20 mouse cellular contexts compared by ENCODE assay signal in the genomic region with DNA sequence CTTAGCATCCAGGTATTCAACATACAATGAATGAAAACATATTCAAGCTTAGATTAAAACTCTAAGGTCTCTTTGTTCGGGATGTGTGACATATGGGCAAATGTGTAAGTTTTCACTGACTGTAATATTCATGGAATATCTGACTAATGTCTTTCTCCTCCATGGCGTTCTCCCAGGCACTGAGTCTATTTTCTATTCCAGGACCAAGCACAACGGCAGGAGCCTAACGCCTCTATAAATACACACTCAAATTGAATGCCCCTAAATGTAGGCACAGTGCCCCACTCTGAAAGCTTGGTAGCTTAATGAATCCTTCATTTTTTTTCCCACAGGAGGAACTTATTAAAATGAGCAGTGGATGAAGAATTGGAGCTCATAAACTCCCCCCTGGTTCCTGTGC. TPM values are rescaled to one million over a fixed set of nuclear protein-coding genes. Genes with fewer than 3 reads are reported as not detected.
DNase-seq lines count a peak whose midpoint lies in the region.
"Had no signal": no experiment of that assay in that cellular context is flagged by ENCODE, and none has a peak within 500 bp of the region (broad histone marks: within the 10 kb centered on the region; RNA-seq: fewer than 3 reads in every experiment).

No protein-coding gene starts in this region.

- peak; percentile 38 to 53 for DNase-seq in frontal cortex, adult 2 months (ENCODE audit: extremely low spot score in 1 of 2, low spot score in 1 of 2)
- DNase-seq in frontal cortex, postnatal 14 days (ENCODE audit: low spot score in 2 of 2) = no peak
- peak; percentile 18 to 24 for DNase-seq in left cerebral cortex, adult 18-20 months (ENCODE audit: low spot score in 2 of 2)
- DNase-seq in left cerebral cortex, adult 11 months (ENCODE audit: low spot score) = no peak
- peak; percentile 32 to 33 for DNase-seq in right cerebral cortex, adult 2 months (ENCODE audit: low spot score in 2 of 2)
- no peak for DNase-seq in right cerebral cortex, postnatal 4 days
- peak; percentile 78 for DNase-seq in telencephalon, adult 2 months (ENCODE audit: low read depth, low spot score)
- DNase-seq in B cell, adult 2 months = no peak
- DNase-seq: adrenal gland, adult 8-10 months; adrenal gland, postnatal 36 days; cerebellum, adult 11 months; cerebellum, adult 8-10 months; cerebellum, postnatal 14 days; embryo, embryonic 11 days; gastrocnemius, adult 2 months; gastrocnemius, postnatal 25 days; heart, postnatal 14 days had no signal

RNA-seq across cellular contexts. Expression of gene Cacna2d3, which starts 47.8 kb away (rescaled TPM):
- 33.8 and 37.5 TPM in 2 replicates for polyA plus RNA-seq in frontal cortex, adult 2 months (2012; rRNA removed)
- total RNA-seq in left cerebral cortex, adult 18-20 months (2021) = 100 to 1,000 TPM; 101 to 110 TPM
- total RNA-seq: common myeloid progenitor, adult 5-6 weeks; granulocyte monocyte progenitor cell, adult 5-6 weeks had no signal
- polyA plus RNA-seq: G1E had no signal

Comparison
In these comparisons a context has a peak if more than half of its experiments do, and no peak if none do; other contexts are left out.
1. DNase-seq: peak in frontal cortex, adult 2 months (2 of 2), left cerebral cortex, adult 18-20 months (2 of 2), right cerebral cortex, adult 2 months (2 of 2) and telencephalon, adult 2 months (single experiment); none in frontal cortex, postnatal 14 days (0 of 2), left cerebral cortex, adult 11 months (single experiment), right cerebral cortex, postnatal 4 days (single experiment) and B cell, adult 2 months (0 of 2).